Mouse (Mus musculus) heart, postnatal 25 days (tissue): Measurements from ENCODE around the gene Bend5. TPM values are rescaled to one million over a fixed set of nuclear protein-coding genes. Genes with fewer than 3 reads are reported as not detected.

Experiments
- DNase-seq: peaks from one replicate; pipeline ENCODE4 v3.0.0; 2022; ENCODE audit warnings: low spot score
- intact Hi-C: fragments of 180-260 bp; cut with DNase I; formaldehyde crosslinking; loops from one replicate; pipeline ENCODE4 v1.15.1; 2025
- total RNA-seq, 2 experiments: library from RNA; stranded (reverse); gene quantifications; 2 replicates each; pipeline ENCODE4 v1.2.3; 2021

The Bend5 gene
- total RNA-seq, 2 experiments from 2014 or later: 5.1 to 6.3 TPM

GRCm38 (mm10) chr4:111432417-111432816 is 17.6 kb downstream of the Bend5 start:
- DNase-seq: no peak
- intact Hi-C loops: no loop called here

- intact Hi-C loops: no loop called here
- DNase-seq: no peak
Measured at GRCm38 (mm10) chr4:111441709-111442108, 26.9 kb downstream of the Bend5 start.

GRCm38 (mm10) chr4:111442435-111443238 is 27.8 kb downstream of the Bend5 start:
- no peak for DNase-seq
- intact Hi-C loops: no loop called here

- intact Hi-C loops: no loop called here
- DNase-seq: no peak
Measured at GRCm38 (mm10) chr4:111443906-111444615, 29.3 kb downstream of the Bend5 start.

GRCm38 (mm10) chr4:111444616-111445160 is 29.9 kb downstream of the Bend5 start:
- intact Hi-C loops: no loop called here
- no peak for DNase-seq

- intact Hi-C loops: no loop called here
- DNase-seq: no peak
Measured at GRCm38 (mm10) chr4:111447918-111448317, 33.1 kb downstream of the Bend5 start.

GRCm38 (mm10) chr4:111448586-111448985 is 33.8 kb downstream of the Bend5 start:
- no peak for DNase-seq
- intact Hi-C loops: no loop called here

GRCm38 (mm10) chr4:111449442-111450199 is 34.8 kb downstream of the Bend5 start:
- intact Hi-C loops: no loop called here
- DNase-seq: no peak

GRCm38 (mm10) chr4:111451283-111451918 is 36.6 kb downstream of the Bend5 start:
- DNase-seq: no peak
- intact Hi-C loops: no loop called here

GRCm38 (mm10) chr4:111452192-111452591 is 37.4 kb downstream of the Bend5 start:
- DNase-seq: no peak
- intact Hi-C loops: no loop called here

- no peak for DNase-seq
- intact Hi-C loops: no loop called here
Measured at GRCm38 (mm10) chr4:111453275-111453674, 38.5 kb downstream of the Bend5 start.

- DNase-seq: no peak
- intact Hi-C loops: no loop called here
Measured at GRCm38 (mm10) chr4:111455621-111456020, 40.8 kb downstream of the Bend5 start.

- DNase-seq: no peak
- intact Hi-C loops: no loop called here
Measured at GRCm38 (mm10) chr4:111457568-111457967, 42.8 kb downstream of the Bend5 start.

GRCm38 (mm10) chr4:111467293-111467773 is 52.5 kb downstream of the Bend5 start:
- no peak for DNase-seq

GRCm38 (mm10) chr4:111467796-111468195 is 53.0 kb downstream of the Bend5 start:
- intact Hi-C loops: no loop called here
- DNase-seq: no peak

More at GRCm38 (mm10) chr4:111467293-111467773, 52.5 kb downstream of the Bend5 start:
- intact Hi-C loops: no loop called here

- no peak for DNase-seq
- intact Hi-C loops: no loop called here
Measured at GRCm38 (mm10) chr4:111469847-111470246, 55.0 kb downstream of the Bend5 start.

GRCm38 (mm10) chr4:111471726-111472125 is 56.9 kb downstream of the Bend5 start:
- no peak for DNase-seq
- intact Hi-C loops: no loop called here

GRCm38 (mm10) chr4:111472511-111472910 is 57.7 kb downstream of the Bend5 start:
- DNase-seq: no peak
- intact Hi-C loops: no loop called here

GRCm38 (mm10) chr4:111473014-111473413 is 58.2 kb downstream of the Bend5 start:
- DNase-seq: no peak
- intact Hi-C loops: no loop called here
